Mouse (Mus musculus) olfactory bulb, adult 2 months (tissue): ENCODE results near the gene Pcyt1b. TPM values are rescaled to one million over a fixed set of nuclear protein-coding genes. Genes with fewer than 3 reads are reported as not detected.
A peak's percentile ranks its signal among the peaks of the same experiment; 100 is the strongest.

Experiments used
- H3K27ac ChIP-seq: fragments of 200-500 bp; 2 replicates; pipeline ENCODE4 v1.5.1; 2012; ENCODE audit warnings: low read depth, low read length; ENCODE audit not compliant: insufficient read depth
- H3K4me1 ChIP-seq: fragments of 200-500 bp; 2 replicates; pipeline ENCODE4 v1.6.1; 2012; ENCODE audit warnings: low read length; ENCODE audit not compliant: control insufficient read depth, insufficient read depth
- H3K4me3 ChIP-seq: fragments of 200-500 bp; 2 replicates; pipeline ENCODE4 v1.5.1; 2012; ENCODE audit warnings: mild to moderate bottlenecking, low read depth, low read length, moderate library complexity; ENCODE audit not compliant: insufficient read depth
- CTCF ChIP-seq: fragments of 200-500 bp; IDR thresholded peaks from 2 replicates; pipeline ENCODE4 v1.5.1; 2012; ENCODE audit warnings: low read depth, mild to moderate bottlenecking, low read length, moderate library complexity; ENCODE audit not compliant: insufficient read depth
- POLR2A ChIP-seq: fragments of 200-500 bp; IDR thresholded peaks from 2 replicates; pipeline ENCODE4 v1.6.1; 2012; ENCODE audit warnings: mild to moderate bottlenecking, low read depth, low read length, moderate library complexity; ENCODE audit not compliant: insufficient read depth
- WGBS: fragments of 180-500 bp; shearing (Covaris S2); methylation state at CpG from one replicate; pipeline ENCODE4 v1.1.7; 2018; 5-methylcytosine and 5-hydroxymethylcytosine counted together
- polyA plus RNA-seq: library from polyadenylated mRNA; stranded (reverse); fragments of >200 nt; gene quantifications from 2 replicates; pipeline ENCODE4 v1.2.4, GENCODE M21; 2012; ENCODE audit warnings: low replicate concordance; ENCODE audit not compliant: missing spikeins, insufficient read depth, insufficient read length

The Pcyt1b gene
- polyA plus RNA-seq, 1 experiment, result not detected

DNA sequence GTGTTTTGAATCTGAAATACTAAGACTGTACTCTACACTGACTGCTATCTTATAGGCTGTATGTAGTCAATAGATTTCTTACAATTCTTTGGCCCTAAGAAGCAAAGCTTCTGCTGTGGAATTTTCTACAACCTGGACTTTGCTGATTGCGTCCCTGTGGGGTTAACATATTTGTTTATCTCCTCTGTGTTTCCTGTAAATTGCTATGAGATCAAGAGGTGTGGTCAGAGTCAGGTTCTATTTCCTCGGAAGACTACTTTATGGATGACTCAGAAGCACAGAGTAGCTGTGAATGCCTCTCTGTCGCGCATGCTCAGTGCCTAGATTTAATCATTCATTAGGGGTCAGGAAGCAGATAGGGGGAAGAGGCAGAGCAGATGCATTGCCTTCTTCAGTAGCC is 10.1 kb downstream of the Pcyt1b start:
- no peaks in the 10 kb centered on the region for H3K4me1 ChIP-seq
- no peak overlapping the region for H3K4me3 ChIP-seq
- WGBS, result 60% methylated on average over 4 of the region's 4 CpGs
- no peak overlapping the region for H3K27ac ChIP-seq
- TF ChIP-seq CTCF (no peak), POLR2A (no peak)

- Histone ChIP-seq H3K4me1 (peaks cover 3% of the 10 kb centered on the region; the same call in 1 of the 2 replicates), H3K27ac (peak overlapping the region; percentile 87), H3K4me3 (peak overlapping the region; percentile 37)
- TF ChIP-seq POLR2A (no peak), CTCF (no peak)
- WGBS, result 46% methylated on average over 3 of the region's 3 CpGs
Measured at GRCm38 (mm10) chrX:93674432-93674831, 19.8 kb downstream of the Pcyt1b start.

DNA sequence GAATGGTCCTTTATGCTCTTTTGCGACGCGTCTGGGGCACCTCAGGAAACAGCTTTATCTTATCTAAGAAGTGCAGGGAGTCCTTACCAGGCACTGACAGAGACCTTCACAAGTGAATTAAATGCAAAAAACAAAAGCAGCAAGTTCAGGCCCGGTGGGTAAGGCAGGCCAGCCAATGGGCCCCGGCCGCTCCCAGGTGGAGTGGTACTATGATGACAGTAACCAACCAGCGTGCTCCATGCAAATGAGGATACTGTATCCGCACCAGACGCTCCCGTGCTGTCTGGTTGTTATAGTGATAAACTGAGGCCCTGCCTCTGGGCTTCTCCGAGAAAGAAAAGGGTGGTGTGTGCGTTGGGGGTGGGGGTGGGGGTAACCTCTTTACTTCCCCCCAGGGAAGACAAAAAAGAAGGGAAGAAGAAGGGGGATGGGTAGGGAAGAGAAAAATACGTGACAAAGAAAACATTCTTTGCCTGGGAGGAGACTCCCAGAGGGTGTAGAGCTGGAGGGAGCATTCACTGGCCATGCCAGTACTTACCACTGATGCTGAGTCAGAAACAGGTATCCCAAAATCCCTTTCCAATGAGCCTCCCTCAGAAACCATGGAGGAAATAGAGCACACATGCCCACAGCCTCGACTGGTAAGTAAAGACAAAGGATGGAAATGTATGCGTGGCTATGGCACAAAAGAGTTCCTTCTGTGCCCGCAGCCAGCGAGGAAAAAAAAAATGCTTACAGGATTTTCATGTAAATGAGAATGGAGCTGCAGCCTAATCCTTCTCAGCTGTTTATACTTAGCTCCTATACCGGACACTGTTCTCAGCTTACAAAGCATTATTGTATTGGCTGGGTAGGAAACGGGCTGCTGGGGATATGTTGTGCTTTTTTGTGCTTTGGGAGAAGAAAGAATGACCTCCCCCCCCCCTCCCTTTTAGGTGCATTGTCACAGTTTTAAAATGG is 20.5 kb downstream of the Pcyt1b start:
- peak overlapping the region; percentile 87 for H3K27ac ChIP-seq

GRCm38 (mm10) chrX:93676228-93676627 is 21.6 kb downstream of the Pcyt1b start:
- TF ChIP-seq POLR2A (no peak), CTCF (no peak)
- no peak overlapping the region for H3K4me3 ChIP-seq
- no peak overlapping the region for H3K27ac ChIP-seq
- WGBS, result 46% methylated on average over 2 of the region's 2 CpGs
- peaks cover 3% of the 10 kb centered on the region; the same call in 1 of the 2 replicates for H3K4me1 ChIP-seq

More for the DNA sequence above, 20.5 kb downstream of the Pcyt1b start:
- TF ChIP-seq CTCF, result no peak
- TF ChIP-seq POLR2A, result no peak
- 13% methylated on average over 19 of the region's 19 CpGs for WGBS
- Histone ChIP-seq H3K4me3 (peak overlapping the region; percentile 37), H3K4me1 (peaks cover 3% of the 10 kb centered on the region; the same call in 1 of the 2 replicates)

GRCm38 (mm10) chrX:93689287-93689686 is 34.6 kb downstream of the Pcyt1b start:
- no peak for TF ChIP-seq POLR2A
- no peak for TF ChIP-seq CTCF
- Histone ChIP-seq H3K4me3 (no peak overlapping the region), H3K4me1 (no peaks in the 10 kb centered on the region), H3K27ac (no peak overlapping the region)
- WGBS, result 83% methylated on average over 6 of the region's 6 CpGs

- WGBS, result 91% methylated on average over 8 of the region's 8 CpGs
- Histone ChIP-seq H3K4me1 (no peaks in the 10 kb centered on the region), H3K27ac (no peak overlapping the region), H3K4me3 (no peak overlapping the region)
- TF ChIP-seq CTCF, result no peak
- TF ChIP-seq POLR2A, result no peak
Measured at GRCm38 (mm10) chrX:93690672-93691071, 36.0 kb downstream of the Pcyt1b start.

GRCm38 (mm10) chrX:93697596-93697995 is 42.9 kb downstream of the Pcyt1b start:
- 86% methylated on average over 1 of the region's 1 CpGs for WGBS
- no peak for TF ChIP-seq CTCF
- no peak for TF ChIP-seq POLR2A
- Histone ChIP-seq H3K27ac (no peak overlapping the region), H3K4me1 (peaks cover 3% of the 10 kb centered on the region; the same call in 1 of the 2 replicates), H3K4me3 (no peak overlapping the region)

DNA sequence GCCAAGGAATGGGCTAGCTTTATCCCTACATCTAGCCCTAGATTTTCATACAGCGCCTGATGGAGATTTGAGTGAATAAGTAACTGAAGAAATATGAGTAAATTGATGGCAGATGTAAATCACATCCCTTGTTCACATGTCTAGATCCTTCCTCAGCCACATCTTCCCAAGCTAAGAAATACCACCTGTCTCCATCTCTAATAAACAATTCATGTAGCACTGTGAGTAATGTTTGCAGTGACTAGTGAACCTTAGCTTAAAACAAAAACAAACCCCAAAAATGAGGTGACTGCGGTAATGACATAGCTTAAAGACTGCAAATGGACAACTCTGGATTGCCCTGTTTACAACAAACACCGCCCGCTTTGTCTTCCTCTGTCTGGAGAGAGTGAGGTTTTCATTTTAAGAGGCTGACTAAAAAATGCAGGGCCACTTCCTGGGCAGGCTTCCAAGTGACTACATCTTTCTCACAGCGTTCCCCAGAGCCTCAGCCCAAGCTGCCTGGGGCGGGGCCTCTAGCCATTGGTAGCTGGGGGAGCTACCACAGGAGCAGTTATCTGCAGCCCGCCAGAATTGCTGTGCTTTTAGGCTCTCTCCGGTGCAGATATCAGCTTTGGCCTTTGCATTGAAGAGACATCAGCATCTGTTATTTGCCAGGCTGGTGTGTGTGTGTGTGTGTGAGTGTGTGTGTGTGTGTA is 46.0 kb downstream of the Pcyt1b start:
- H3K4me1 ChIP-seq, result peaks cover 3% of the 10 kb centered on the region; the same call in 1 of the 2 replicates
- no peak overlapping the region for H3K27ac ChIP-seq
- no peak overlapping the region for H3K4me3 ChIP-seq
- TF ChIP-seq POLR2A, result no peak
- TF ChIP-seq CTCF, result no peak
- 37% methylated on average over 8 of the region's 8 CpGs for WGBS

DNA sequence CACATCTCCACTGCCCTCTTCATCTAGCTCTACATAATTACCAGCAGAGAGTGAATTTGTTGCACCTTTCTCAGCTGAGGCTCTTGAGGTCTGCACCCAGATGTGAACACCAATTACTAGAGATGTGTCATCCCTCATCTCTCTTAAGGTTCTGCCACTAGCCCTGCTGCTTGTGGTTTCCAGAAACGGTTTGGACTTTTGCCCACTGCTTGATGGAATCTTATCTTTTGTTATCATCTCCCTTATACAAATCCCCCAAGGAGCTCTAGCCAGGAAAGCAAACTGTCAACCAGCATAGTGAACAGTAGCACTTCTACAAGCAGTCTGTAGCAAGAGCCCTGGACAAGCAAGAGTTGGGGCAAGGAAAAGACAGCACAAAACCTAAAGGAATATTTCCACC is 57.9 kb downstream of the Pcyt1b start:
- 66% methylated on average over 1 of the region's 1 CpGs for WGBS
- Histone ChIP-seq H3K27ac (no peak overlapping the region), H3K4me3 (no peak overlapping the region), H3K4me1 (no peaks in the 10 kb centered on the region)
- TF ChIP-seq POLR2A (no peak), CTCF (no peak)
